Mouse (Mus musculus) G1E (cell line): ENCODE measurements around the gene Jtb. TPM values are rescaled to one million over a fixed set of nuclear protein-coding genes. Genes with fewer than 3 reads are reported as not detected.

Experiments used
- ATAC-seq: 2 replicates; pipeline ENCODE4 v1.8.0; 2016; ENCODE audit warnings: mild to moderate bottlenecking; ENCODE audit not compliant: insufficient number of reproducible peaks, poor library complexity, low FRiP score, severe bottlenecking; ENCODE audit errors: extremely low read depth
- DNase-seq: peaks from one replicate; pipeline ENCODE4 v3.0.0; 2012; ENCODE audit warnings: low spot score
- H3K27me3 ChIP-seq: 2 replicates; pipeline ENCODE4 v1.6.1; 2012; ENCODE audit warnings: mild to moderate bottlenecking, low read length, inconsistent platforms; ENCODE audit not compliant: insufficient read depth
- H3K36me3 ChIP-seq: replicated peaks from 2 replicates; pipeline ENCODE3; 2012; ENCODE audit warnings: mild to moderate bottlenecking, inconsistent platforms
- H3K4me1 ChIP-seq: 2 replicates; pipeline ENCODE4 v1.6.1; 2012; ENCODE audit warnings: low read depth, low read length, inconsistent platforms, mixed read lengths; ENCODE audit not compliant: insufficient read depth
- H3K4me3 ChIP-seq: 2 replicates; pipeline ENCODE4 v1.5.1; 2012; ENCODE audit warnings: low read depth, mild to moderate bottlenecking, inconsistent platforms, low read length, moderate library complexity, mixed read lengths
- H3K9me3 ChIP-seq: replicated peaks from 2 replicates; pipeline ENCODE4 v1.6.1; 2012; ENCODE audit warnings: inconsistent platforms
- CTCF ChIP-seq: IDR thresholded peaks from 2 replicates; pipeline ENCODE4 v1.5.1; 2012; ENCODE audit warnings: low read depth, low read length, inconsistent platforms, mixed read lengths
- GATA1 ChIP-seq: IDR thresholded peaks from 2 replicates; pipeline ENCODE4 v1.6.1; 2012; ENCODE audit warnings: borderline replicate concordance, low read length, inconsistent platforms, mixed read lengths
- GATA2 ChIP-seq: IDR thresholded peaks from 2 replicates; pipeline ENCODE4 v1.6.1; 2012; ENCODE audit warnings: low read depth, low read length, inconsistent platforms, borderline replicate concordance
- POLR2AphosphoS5 ChIP-seq: IDR thresholded peaks from 2 replicates; pipeline ENCODE4 v1.6.1; 2012; ENCODE audit warnings: low read depth, low read length, inconsistent platforms; ENCODE audit not compliant: insufficient replicate concordance
- TAL1 ChIP-seq: conservative IDR thresholded peaks from 2 replicates; pipeline ENCODE4 v1.6.1; 2012; ENCODE audit warnings: low read depth, low read length, inconsistent platforms, mixed read lengths
- polyA plus RNA-seq: library from polyadenylated mRNA; stranded (reverse); fragments of >175 nt; gene quantifications from 2 replicates; pipeline ENCODE4 v1.2.3, GENCODE M21; 2012
- total RNA-seq, 2 experiments: library from RNA; stranded (forward) in 1 of 2; stranded (reverse) in 1 of 2; fragments of 200-1000 nt in 1 of 2; fragments of >200 nt in 1 of 2; fragmentation: Nextera tagmentation in 1 of 2; gene quantifications; 2 replicates each; pipeline ENCODE4 v1.2.3; 2014 to 2017

The Jtb gene
- total and polyA plus RNA-seq, 3 experiments = 38.8 to 73.6 (median 40.9) TPM

- Histone ChIP-seq H3K27me3 (no peaks in the 10 kb centered on the region; the same call in 1 of the 2 replicates), H3K36me3 (peaks cover 94% of the 10 kb centered on the region), H3K4me1 (peaks cover 4% of the 10 kb centered on the region; the same call in 1 of the 2 replicates), H3K4me3 (no peak overlapping the region), H3K9me3 (no peaks in the 10 kb centered on the region)
- no peak for DNase-seq
- ATAC-seq = no peak
- TF ChIP-seq CTCF = no peak
- no peak for TF ChIP-seq POLR2AphosphoS5
- TF ChIP-seq TAL1 = no peak
- no peak for TF ChIP-seq GATA2
- no peak for TF ChIP-seq GATA1
Observed at GRCm38 (mm10) chr3:90277793-90278192, 46.4 kb downstream of the Jtb start.

GRCm38 (mm10) chr3:90278211-90278610, 46.8 kb downstream of the Jtb start:
- no peaks in the 10 kb centered on the region; the same call in 1 of the 2 replicates for H3K27me3 ChIP-seq
- peaks cover 91% of the 10 kb centered on the region for H3K36me3 ChIP-seq
- H3K9me3 ChIP-seq = no peaks in the 10 kb centered on the region
- H3K4me3 ChIP-seq = no peak overlapping the region
- no peak for ATAC-seq
- no peak for DNase-seq
- TF ChIP-seq TAL1 (no peak), GATA1 (no peak), CTCF (no peak), POLR2AphosphoS5 (no peak), GATA2 (no peak)
- H3K4me1 ChIP-seq = peaks cover 4% of the 10 kb centered on the region; the same call in 1 of the 2 replicates

GRCm38 (mm10) chr3:90279216-90279615, 47.8 kb downstream of the Jtb start:
- Histone ChIP-seq H3K36me3 (peaks cover 81% of the 10 kb centered on the region), H3K9me3 (no peaks in the 10 kb centered on the region), H3K27me3 (no peaks in the 10 kb centered on the region), H3K4me1 (peaks cover under 1% of the 10 kb centered on the region; the same call in 1 of the 2 replicates), H3K4me3 (no peak overlapping the region)
- DNase-seq (no peak), ATAC-seq (no peak)
- TF ChIP-seq TAL1 (no peak), GATA1 (no peak), POLR2AphosphoS5 (no peak), CTCF (no peak), GATA2 (no peak)

GRCm38 (mm10) chr3:90279743-90280142, 48.3 kb downstream of the Jtb start:
- TF ChIP-seq POLR2AphosphoS5 (no peak), CTCF (no peak), GATA1 (no peak), GATA2 (no peak), TAL1 (no peak)
- Histone ChIP-seq H3K9me3 (no peaks in the 10 kb centered on the region), H3K4me1 (no peaks in the 10 kb centered on the region), H3K36me3 (peaks cover 77% of the 10 kb centered on the region), H3K27me3 (no peaks in the 10 kb centered on the region), H3K4me3 (no peak overlapping the region)
- DNase-seq (no peak), ATAC-seq (no peak)

GRCm38 (mm10) chr3:90280708-90281107, 49.3 kb downstream of the Jtb start:
- H3K36me3 ChIP-seq = peaks cover 67% of the 10 kb centered on the region
- no peaks in the 10 kb centered on the region for H3K9me3 ChIP-seq
- DNase-seq (no peak), ATAC-seq (no peak)
- TF ChIP-seq POLR2AphosphoS5 (no peak), GATA2 (no peak), CTCF (no peak), GATA1 (no peak), TAL1 (no peak)
- no peaks in the 10 kb centered on the region for H3K4me1 ChIP-seq
- H3K4me3 ChIP-seq = no peak overlapping the region
- H3K27me3 ChIP-seq = no peaks in the 10 kb centered on the region

- DNase-seq (no peak), ATAC-seq (no peak)
- no peaks in the 10 kb centered on the region for H3K9me3 ChIP-seq
- peaks cover 33% of the 10 kb centered on the region for H3K36me3 ChIP-seq
- H3K27me3 ChIP-seq = no peaks in the 10 kb centered on the region
- H3K4me3 ChIP-seq = no peak overlapping the region
- peaks cover 3% of the 10 kb centered on the region; the same call in 1 of the 2 replicates for H3K4me1 ChIP-seq
- no peak for TF ChIP-seq POLR2AphosphoS5
- TF ChIP-seq GATA1 = no peak
- no peak for TF ChIP-seq CTCF
- no peak for TF ChIP-seq TAL1
- TF ChIP-seq GATA2 = no peak
Observed at GRCm38 (mm10) chr3:90284150-90284549, 52.8 kb downstream of the Jtb start.

Other genes with a start within 250 kb of the Jtb start
- gene Hax1, start 232.8 kb upstream of the Jtb start, total RNA-seq (2014; fragmentation: Nextera tagmentation) = 173 and 191 TPM in 2 replicates
- 100 and 106 TPM in 2 replicates for gene Hax1, start 232.8 kb upstream of the Jtb start, total RNA-seq (2017)
- gene Hax1, start 232.8 kb upstream of the Jtb start, polyA plus RNA-seq = 33.4 and 53.7 TPM in 2 replicates
- gene 4933434E20Rik, start 180.0 kb upstream of the Jtb start, total RNA-seq (2014; fragmentation: Nextera tagmentation) = 77.6 and 84.3 TPM in 2 replicates
- gene 4933434E20Rik, start 180.0 kb upstream of the Jtb start, total RNA-seq (2017) = 83.1 and 96.2 TPM in 2 replicates
- gene 4933434E20Rik, start 180.0 kb upstream of the Jtb start, polyA plus RNA-seq = 6.8 and 22.4 TPM in 2 replicates
- gene Ubap2l, start 179.0 kb upstream of the Jtb start, total RNA-seq (2014; fragmentation: Nextera tagmentation) = 353 and 407 TPM in 2 replicates
- gene Ubap2l, start 179.0 kb upstream of the Jtb start, total RNA-seq (2017) = 150 and 193 TPM in 2 replicates
- gene Ubap2l, start 179.0 kb upstream of the Jtb start, polyA plus RNA-seq = 145 and 160 TPM in 2 replicates
- gene Tpm3, start 158.9 kb upstream of the Jtb start, total RNA-seq (2014; fragmentation: Nextera tagmentation) = 161 and 215 TPM in 2 replicates
- 342 and 425 TPM in 2 replicates for gene Tpm3, start 158.9 kb upstream of the Jtb start, total RNA-seq (2017)
- gene Tpm3, start 158.9 kb upstream of the Jtb start, polyA plus RNA-seq = 280 and 287 TPM in 2 replicates
- gene Nup210l, start 127.5 kb upstream of the Jtb start, total RNA-seq (2014; fragmentation: Nextera tagmentation) = 0.15 and 0.29 TPM in 2 replicates
- 0.12 and 0.22 TPM in 2 replicates for gene Nup210l, start 127.5 kb upstream of the Jtb start, total RNA-seq (2017)
- not detected in 2 replicates for gene Nup210l, start 127.5 kb upstream of the Jtb start, polyA plus RNA-seq
- 2,953 and 3,131 TPM in 2 replicates for gene Rps27, start 17.9 kb upstream of the Jtb start, total RNA-seq (2014; fragmentation: Nextera tagmentation)
- 4,851 and 5,028 TPM in 2 replicates for gene Rps27, start 17.9 kb upstream of the Jtb start, total RNA-seq (2017)
- 231 and 309 TPM in 2 replicates for gene Rps27, start 17.9 kb upstream of the Jtb start, polyA plus RNA-seq
- 1.3 TPM in 1 of 2 replicates, not detected in the other for gene Rab13, start 17.9 kb upstream of the Jtb start, total RNA-seq (2014; fragmentation: Nextera tagmentation)
- 5.1 and 6.1 TPM in 2 replicates for gene Rab13, start 17.9 kb upstream of the Jtb start, total RNA-seq (2017)
- 2.4 and 2.7 TPM in 2 replicates for gene Rab13, start 17.9 kb upstream of the Jtb start, polyA plus RNA-seq
- not detected in 2 replicates for gene Creb3l4, start 11.9 kb downstream of the Jtb start, total RNA-seq (2014; fragmentation: Nextera tagmentation)
- gene Creb3l4, start 11.9 kb downstream of the Jtb start, total RNA-seq (2017) = 0.16 TPM in 1 of 2 replicates, not detected in the other
- not detected in 2 replicates for gene Creb3l4, start 11.9 kb downstream of the Jtb start, polyA plus RNA-seq
- 31.8 and 35.8 TPM in 2 replicates for gene Slc39a1, start 16.6 kb downstream of the Jtb start, total RNA-seq (2014; fragmentation: Nextera tagmentation)
- 38.0 and 42.7 TPM in 2 replicates for gene Slc39a1, start 16.6 kb downstream of the Jtb start, total RNA-seq (2017)
- gene Slc39a1, start 16.6 kb downstream of the Jtb start, polyA plus RNA-seq = 14.0 and 15.6 TPM in 2 replicates
- 51.8 and 67.0 TPM in 2 replicates for gene Crtc2, start 22.6 kb downstream of the Jtb start, total RNA-seq (2014; fragmentation: Nextera tagmentation)
- gene Crtc2, start 22.6 kb downstream of the Jtb start, total RNA-seq (2017) = 6.4 and 9.6 TPM in 2 replicates
- 58.5 and 68.9 TPM in 2 replicates for gene Crtc2, start 22.6 kb downstream of the Jtb start, polyA plus RNA-seq
- gene Dennd4b, start 33.6 kb downstream of the Jtb start, total RNA-seq (2014; fragmentation: Nextera tagmentation) = 42.3 and 68.2 TPM in 2 replicates
- gene Dennd4b, start 33.6 kb downstream of the Jtb start, total RNA-seq (2017) = 9.8 and 15.2 TPM in 2 replicates
- gene Dennd4b, start 33.6 kb downstream of the Jtb start, polyA plus RNA-seq = 73.7 and 105 TPM in 2 replicates
- gene Gatad2b, start 61.6 kb downstream of the Jtb start, total RNA-seq (2014; fragmentation: Nextera tagmentation) = 176 and 211 TPM in 2 replicates
- 15.2 and 19.1 TPM in 2 replicates for gene Gatad2b, start 61.6 kb downstream of the Jtb start, total RNA-seq (2017)
- gene Gatad2b, start 61.6 kb downstream of the Jtb start, polyA plus RNA-seq = 5.1 and 6.8 TPM in 2 replicates
- gene Slc27a3, start 158.3 kb downstream of the Jtb start, total RNA-seq (2014; fragmentation: Nextera tagmentation) = 0.73 and 1.3 TPM in 2 replicates
- gene Slc27a3, start 158.3 kb downstream of the Jtb start, total RNA-seq (2017) = 2.7 and 2.9 TPM in 2 replicates
- 2.9 and 3.0 TPM in 2 replicates for gene Slc27a3, start 158.3 kb downstream of the Jtb start, polyA plus RNA-seq
- gene Ints3, start 202.0 kb downstream of the Jtb start, total RNA-seq (2014; fragmentation: Nextera tagmentation) = 36.7 and 47.0 TPM in 2 replicates
- 32.5 and 36.2 TPM in 2 replicates for gene Ints3, start 202.0 kb downstream of the Jtb start, total RNA-seq (2017)
- 28.2 and 30.8 TPM in 2 replicates for gene Ints3, start 202.0 kb downstream of the Jtb start, polyA plus RNA-seq
- not detected in 2 replicates for gene Npr1, start 234.3 kb downstream of the Jtb start, total RNA-seq (2014; fragmentation: Nextera tagmentation)
- gene Npr1, start 234.3 kb downstream of the Jtb start, total RNA-seq (2017) = not detected in 2 replicates
- not detected in 2 replicates for gene Npr1, start 234.3 kb downstream of the Jtb start, polyA plus RNA-seq
- gene Ilf2, start 244.5 kb downstream of the Jtb start, total RNA-seq (2014; fragmentation: Nextera tagmentation) = 92.4 and 100 TPM in 2 replicates
- 168 and 181 TPM in 2 replicates for gene Ilf2, start 244.5 kb downstream of the Jtb start, total RNA-seq (2017)
- 15.4 and 21.3 TPM in 2 replicates for gene Ilf2, start 244.5 kb downstream of the Jtb start, polyA plus RNA-seq